Mouse (Mus musculus) retina, postnatal 7 days (tissue): ENCODE data around the gene Trappc4.
"Not testable (repeated sequence)": the region's sequence is repeated elsewhere in the genome, so short reads cannot be mapped to it uniquely, and the experiment has no call there.

Experiments
- DNase-seq: peaks from one replicate; pipeline ENCODE4 v3.0.0-alpha.2; 2012; ENCODE audit warnings: low read depth, low spot score

Trappc4 gene

GRCm38 (mm10) chr9:44408693-44409092 lies 1.3 kb upstream of the Trappc4 start:
- DNase-seq, result not testable (repeated sequence)

GRCm38 (mm10) chr9:44407752-44408097 lies 325 bp upstream of the Trappc4 start:
- DNase-seq, result no peak

- DNase-seq, result no peak
Observed at GRCm38 (mm10) chr9:44405011-44405410, 2.4 kb downstream of the Trappc4 start.

- no peak for DNase-seq
Observed at GRCm38 (mm10) chr9:44401081-44401480, 6.3 kb downstream of the Trappc4 start.

- no peak for DNase-seq
Observed at GRCm38 (mm10) chr9:44399795-44400114, 7.6 kb downstream of the Trappc4 start.

GRCm38 (mm10) chr9:44399114-44399794 lies 8.1 kb downstream of the Trappc4 start:
- no peak for DNase-seq

GRCm38 (mm10) chr9:44398551-44398950 lies 8.8 kb downstream of the Trappc4 start:
- DNase-seq, result no peak

GRCm38 (mm10) chr9:44398087-44398486 lies 9.3 kb downstream of the Trappc4 start:
- no peak for DNase-seq

GRCm38 (mm10) chr9:44396684-44397411 lies 10.6 kb downstream of the Trappc4 start, which contains the start of gene Slc37a4:
Slc37a4 (plus strand) TSS chr9:44396852.
- peak; percentile 90 for DNase-seq

- DNase-seq, result peak; percentile 68
Observed at GRCm38 (mm10) chr9:44391466-44391865, 15.9 kb downstream of the Trappc4 start.

GRCm38 (mm10) chr9:44389273-44389672 lies 18.1 kb downstream of the Trappc4 start:
- DNase-seq, result no peak

GRCm38 (mm10) chr9:44387221-44387620 lies 20.2 kb downstream of the Trappc4 start:
- no peak for DNase-seq

- no peak for DNase-seq
Observed at GRCm38 (mm10) chr9:44384596-44384995, 22.8 kb downstream of the Trappc4 start.

GRCm38 (mm10) chr9:44379862-44380261 lies 27.5 kb downstream of the Trappc4 start:
- DNase-seq, result no peak

GRCm38 (mm10) chr9:44379054-44379834 lies 28.2 kb downstream of the Trappc4 start, which contains the start of gene Hyou1:
Hyou1 (plus strand) TSS chr9:44379490.
- peak; percentile 96 for DNase-seq

GRCm38 (mm10) chr9:44378153-44378730 lies 29.2 kb downstream of the Trappc4 start:
- DNase-seq, result no peak

GRCm38 (mm10) chr9:44377335-44377734 lies 30.1 kb downstream of the Trappc4 start:
- not testable (repeated sequence) for DNase-seq

GRCm38 (mm10) chr9:44376141-44376540 lies 31.3 kb downstream of the Trappc4 start:
- no peak for DNase-seq

- DNase-seq, result no peak
Observed at GRCm38 (mm10) chr9:44373386-44373785, 34.0 kb downstream of the Trappc4 start.

GRCm38 (mm10) chr9:44364480-44364879 lies 42.9 kb downstream of the Trappc4 start:
- no peak for DNase-seq

- DNase-seq, result not testable (repeated sequence)
Observed at GRCm38 (mm10) chr9:44361931-44362330, 45.5 kb downstream of the Trappc4 start.
